Mouse (Mus musculus): ENCODE results near the gene Aanat.

Gene Aanat

DNA sequence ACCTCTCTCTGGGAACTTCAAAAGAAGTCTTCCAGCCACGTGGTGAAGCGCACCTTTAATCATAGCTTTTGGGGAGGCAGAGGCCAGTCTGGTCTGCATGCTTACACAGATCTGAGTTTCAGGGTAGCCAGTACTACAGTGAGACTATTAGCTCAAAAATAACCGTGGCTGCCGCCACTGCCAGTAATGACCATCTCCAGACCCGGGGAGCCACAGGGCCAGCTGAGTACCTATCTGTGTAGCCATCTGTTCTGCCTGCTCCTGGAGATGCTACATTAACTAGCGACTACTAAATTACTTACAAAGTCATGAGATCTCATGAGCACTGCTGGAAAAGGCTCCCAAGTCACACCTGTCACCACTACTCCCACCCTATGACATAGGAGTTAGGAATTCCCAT is 11.2 kb upstream of the Aanat start:
- DNase-seq (ENCODE audit: low spot score) = no peak

DNA sequence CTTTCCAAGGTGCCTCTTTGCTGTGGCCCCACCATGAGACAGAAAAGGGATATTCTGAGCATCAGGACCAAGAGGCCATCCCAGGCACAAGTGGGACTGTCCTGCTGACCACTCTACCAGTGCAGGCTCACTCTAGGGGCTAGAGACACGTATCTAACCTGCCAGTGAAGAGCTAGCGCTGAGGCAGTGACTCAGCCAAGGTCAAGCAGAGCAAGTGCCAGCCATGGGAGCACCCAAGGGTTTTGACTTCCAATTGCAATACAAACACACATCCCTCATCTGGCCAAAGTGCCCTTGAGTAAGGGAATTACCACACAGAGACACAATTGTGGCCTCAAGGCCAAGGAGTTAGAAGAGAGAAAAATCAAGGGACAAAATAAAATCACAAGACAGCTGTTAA is 10.8 kb upstream of the Aanat start:
- DNase-seq (ENCODE audit: low spot score) = no peak

DNA sequence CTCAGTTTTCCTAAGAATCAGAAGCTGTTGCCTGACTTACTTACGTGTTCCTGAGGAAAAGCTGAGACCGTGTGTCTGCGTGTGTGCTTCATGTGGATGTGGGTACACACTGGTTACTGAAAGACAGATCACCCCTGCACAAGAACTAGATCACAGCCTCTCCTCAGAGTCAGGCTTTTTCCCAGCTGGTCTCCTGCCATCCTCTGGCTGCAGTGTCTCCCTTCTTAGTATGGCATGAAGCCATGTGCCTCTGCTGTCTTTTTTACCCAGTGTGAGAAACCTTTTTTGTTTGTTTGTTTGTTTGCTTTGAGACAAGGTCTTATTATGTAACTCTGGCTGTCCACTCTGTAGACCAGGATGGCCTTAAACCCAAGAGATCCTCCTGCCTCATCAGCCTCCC is 7.0 kb upstream of the Aanat start:
- peak; percentile 83 for DNase-seq (ENCODE audit: low spot score)

DNA sequence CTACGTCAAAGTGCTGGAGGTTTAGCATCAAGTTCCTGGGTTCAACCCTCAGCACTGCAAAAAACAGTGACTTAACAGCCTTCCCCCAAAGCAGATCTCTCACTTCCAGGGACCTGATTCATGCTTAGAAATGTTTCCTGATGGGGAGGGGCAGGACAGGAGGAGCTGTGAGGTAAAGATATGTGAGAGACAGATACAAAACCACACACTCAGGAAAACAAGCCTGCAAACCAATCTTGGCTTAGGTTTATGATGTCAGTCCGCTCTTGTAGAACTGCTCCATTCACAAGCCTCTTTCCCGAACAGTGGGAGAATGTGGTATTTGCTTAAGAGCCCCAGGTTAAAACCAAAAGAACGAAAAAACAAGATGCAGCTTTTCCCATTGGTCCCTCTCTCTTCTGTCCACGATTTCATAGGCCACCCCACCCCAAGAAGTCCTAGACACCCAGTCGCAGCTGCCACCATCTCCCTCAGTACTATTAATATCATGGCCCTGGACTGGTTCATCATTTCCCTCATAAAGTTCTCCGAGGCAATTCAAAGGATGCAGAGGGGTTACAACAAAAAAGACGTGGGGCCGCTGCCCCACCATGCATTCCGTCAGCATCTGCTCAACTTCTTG is 6.1 kb upstream of the Aanat start:
- no peak for DNase-seq (ENCODE audit: low spot score)

DNA sequence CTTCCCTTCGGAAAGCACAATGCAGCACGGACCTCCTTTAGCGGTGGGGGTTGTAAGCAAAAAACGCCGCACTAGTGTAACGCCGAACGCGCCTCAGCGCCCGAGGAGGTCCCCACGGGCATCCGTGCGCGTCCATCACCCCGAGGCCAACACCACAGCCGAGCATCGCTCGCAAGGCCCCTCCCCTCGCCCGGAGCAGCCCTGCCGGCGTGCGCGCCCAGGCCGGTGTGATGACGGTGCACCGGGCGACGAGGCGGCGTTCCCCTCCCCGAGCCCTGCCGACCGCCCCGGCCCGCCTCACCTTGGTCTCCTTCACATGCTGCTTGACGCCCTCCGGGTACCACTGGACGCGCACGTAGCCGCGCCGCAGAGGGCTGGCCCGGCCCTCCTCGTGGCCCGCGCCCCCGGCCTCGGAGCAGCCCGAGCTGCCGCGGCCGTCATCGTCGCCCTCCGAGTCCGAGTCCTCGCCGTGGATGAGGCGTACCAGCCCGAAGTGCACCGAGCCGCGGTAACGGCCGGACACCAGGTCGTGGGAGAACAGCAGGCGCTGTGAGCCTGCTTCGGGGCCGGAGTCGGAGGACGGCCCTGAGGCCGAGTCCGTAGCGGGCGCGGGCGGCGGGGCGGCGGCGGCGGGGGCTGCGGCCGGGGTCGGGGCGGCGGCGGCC is 5.4 kb upstream of the Aanat start:
- peak; percentile 43 for DNase-seq (ENCODE audit: low spot score)

DNA sequence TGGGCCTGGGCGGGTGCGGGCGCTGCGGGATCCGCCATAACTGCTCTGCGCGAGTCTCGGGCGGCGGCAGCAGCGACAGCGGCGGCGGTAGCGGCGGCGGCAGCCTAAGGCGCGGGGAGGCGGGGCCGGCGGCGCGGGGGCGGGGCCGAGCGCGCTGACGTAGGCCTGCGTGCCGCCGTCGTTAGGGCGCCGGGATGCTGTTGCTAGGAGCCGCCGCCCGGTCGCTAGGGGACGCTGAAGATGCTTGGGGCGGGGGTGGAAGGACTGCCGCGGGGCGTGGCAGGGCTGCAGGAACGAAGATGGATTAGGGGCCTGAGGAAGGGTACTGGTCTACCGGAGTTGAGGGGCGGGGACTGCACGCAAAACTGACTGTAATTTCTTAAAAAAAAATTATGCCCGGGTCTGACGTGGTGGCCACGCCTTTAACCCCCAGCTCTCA is 4.8 kb upstream of the Aanat start, which contains the start of gene Ube2o:
Gene Ube2o (minus strand): TSS at position 72 of the 439 bp plus-strand sequence.
- peak; percentile 84 for DNase-seq (ENCODE audit: low spot score)

DNA sequence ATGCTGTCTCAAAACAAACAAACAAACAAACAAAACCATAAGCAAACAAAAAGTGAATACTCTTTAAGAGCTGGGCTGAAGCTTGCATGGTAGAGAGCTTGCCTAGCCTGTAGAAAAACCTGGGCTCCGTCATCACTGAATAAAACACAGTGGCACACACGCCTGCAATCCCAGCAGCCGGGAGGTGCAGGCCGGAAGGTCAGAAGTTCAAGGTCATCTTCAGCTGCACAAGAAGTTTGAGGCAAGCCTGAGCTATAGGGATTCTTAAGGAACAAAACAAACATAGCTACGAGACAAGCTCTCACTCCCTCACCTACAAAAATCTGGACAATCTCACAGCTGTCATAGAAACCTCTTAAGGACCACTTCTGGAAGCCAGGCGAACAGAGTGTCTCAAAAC is 550 bp upstream of the Aanat start:
- no peak for DNase-seq (ENCODE audit: low spot score)

DNA sequence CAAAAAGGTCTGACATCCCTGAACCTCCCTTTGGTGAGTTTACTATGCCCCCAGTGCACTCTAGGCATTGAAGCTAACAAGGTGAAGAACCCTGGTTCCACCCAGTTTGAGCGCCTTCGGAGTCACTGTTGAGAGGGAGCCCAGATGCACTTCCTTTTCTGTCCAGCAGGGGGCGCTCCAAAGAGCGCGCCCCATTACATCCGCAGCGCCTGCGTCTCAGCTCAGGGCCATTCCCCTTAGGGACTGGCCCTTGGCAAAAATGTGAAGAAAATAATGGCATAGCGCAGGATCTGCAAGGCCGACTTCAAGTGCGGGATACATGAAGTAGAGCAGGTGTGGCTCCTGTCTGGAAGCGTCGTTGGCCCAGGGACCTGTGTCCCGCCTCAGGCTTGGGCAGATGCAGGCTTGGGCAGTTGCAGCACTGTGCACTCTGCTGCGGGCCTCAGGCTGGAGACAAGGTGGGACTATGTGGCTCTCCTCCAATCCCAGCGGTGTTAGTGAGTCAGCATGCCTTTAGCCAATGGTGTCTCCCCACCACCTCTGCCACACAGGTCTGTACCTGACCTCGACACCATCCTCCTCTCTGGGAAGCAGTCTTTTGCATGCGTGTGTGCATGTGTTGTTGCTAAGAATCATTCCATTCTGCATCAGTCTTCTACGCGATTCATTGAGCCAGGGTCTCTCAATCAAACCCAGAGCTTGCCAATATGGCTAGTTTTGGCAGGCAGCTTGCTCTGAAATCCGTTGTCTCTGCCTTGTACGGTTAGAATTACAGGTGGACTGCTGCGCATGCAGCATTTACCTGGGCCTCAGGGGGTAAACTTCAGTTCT is 784 bp downstream of the Aanat start:
- peak; percentile 48 for DNase-seq (ENCODE audit: low spot score)

DNA sequence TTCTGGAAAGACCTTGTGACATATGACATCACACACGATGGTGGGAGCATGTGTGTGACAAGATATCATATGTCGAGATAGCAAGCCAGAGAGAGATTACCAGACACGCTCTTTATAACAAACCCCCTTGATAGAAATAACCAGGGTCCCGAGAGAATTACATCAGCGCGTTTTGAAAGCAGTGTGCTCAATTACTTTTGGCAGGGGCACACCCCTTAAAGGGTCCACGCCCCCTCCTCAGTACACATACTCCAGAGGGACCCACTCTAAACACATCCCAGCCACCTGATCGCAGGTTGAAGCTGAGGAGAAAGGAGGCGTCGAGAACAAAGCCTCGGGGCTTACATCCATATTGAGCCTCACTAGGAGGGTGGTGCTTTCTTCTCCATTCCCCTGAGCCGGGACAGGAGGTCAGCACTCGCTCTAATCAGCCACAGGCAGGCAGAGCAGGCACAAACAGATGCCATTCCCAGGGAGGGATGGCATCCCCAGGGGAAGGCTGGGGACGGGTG is 2.8 kb downstream of the Aanat start:
- no peak for DNase-seq (ENCODE audit: low spot score)

DNA sequence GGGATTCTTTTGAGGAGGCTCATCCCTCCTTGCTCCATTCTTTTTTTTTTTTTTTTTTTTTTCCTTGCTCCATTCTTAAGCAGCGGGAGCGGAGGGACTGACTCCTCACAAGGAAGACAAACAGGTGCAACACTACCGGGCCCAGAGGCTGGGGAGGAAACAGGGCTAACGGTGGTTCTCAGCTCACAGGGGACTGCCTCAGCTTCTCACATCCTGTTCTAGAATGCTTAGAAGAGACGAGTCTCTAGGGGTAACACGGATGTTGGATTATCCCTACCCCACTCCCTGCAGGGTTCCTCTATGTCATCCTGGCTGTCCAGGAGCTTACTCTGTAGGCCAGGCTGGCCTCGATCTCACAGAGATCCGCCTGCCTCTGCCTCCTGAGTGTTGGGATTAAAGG is 3.3 kb downstream of the Aanat start:
- no peak for DNase-seq (ENCODE audit: low spot score)

DNA sequence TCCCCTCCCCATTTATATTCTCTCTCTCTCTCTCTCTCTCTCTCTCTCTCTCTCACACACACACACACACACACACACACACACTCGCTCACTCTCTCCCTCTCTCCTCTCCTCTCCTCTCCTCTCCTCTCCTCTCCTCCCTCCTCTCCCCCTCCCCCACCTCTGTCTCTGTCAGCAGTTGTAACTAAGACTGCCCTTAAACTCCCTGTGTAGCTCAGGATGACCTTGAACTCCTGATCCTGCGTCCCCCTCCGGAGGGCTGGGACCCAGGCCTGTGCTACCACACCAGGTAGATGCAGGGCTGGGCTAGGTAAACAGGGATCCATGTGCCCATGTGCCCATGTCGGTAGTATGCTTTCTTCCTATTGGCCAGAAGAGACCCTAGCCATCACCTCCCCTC is 5.4 kb downstream of the Aanat start:
- DNase-seq (ENCODE audit: low spot score) = no peak

DNA sequence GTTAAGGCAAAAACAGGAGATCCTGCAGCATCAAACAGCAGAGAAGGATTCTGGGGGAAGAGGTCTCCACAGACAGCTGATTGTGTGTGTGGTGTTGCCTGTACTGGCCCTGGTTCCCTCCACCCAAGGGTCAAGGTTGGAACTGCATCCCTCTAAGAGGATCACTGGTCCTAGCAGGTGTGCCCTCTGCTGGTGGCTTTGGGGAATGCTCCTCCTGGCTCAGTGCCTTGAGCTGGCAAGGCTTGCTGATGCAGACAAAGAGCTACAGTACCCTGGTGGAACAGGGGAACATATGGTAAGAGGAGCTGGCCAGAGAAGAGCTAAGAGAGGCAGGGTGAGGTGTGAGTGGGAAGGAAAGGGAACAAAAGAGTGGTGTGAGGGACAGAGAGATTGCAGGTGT is 6.2 kb downstream of the Aanat start:
- peak; percentile 93 for DNase-seq (ENCODE audit: low spot score)

DNA sequence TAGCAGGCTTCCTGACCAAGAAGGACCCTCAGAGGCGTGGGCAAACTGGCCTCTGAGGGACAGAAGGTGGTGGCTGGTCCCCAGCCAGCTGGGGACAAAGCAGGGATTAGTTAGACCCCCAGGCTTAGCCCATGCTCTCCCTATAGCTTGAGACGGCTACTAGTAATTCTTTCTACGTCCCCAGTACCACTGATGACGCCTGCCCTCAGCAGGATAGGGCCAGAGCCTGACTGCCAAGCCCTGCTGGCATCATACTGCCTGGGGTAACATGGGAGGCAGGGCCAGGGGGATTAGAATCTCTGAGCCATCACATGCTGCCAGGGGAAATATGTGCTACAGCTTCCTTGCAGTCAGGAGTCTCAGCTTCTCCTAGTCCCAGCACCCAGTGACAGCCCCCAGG is 7.1 kb downstream of the Aanat start:
- no peak for DNase-seq (ENCODE audit: low spot score)

DNA sequence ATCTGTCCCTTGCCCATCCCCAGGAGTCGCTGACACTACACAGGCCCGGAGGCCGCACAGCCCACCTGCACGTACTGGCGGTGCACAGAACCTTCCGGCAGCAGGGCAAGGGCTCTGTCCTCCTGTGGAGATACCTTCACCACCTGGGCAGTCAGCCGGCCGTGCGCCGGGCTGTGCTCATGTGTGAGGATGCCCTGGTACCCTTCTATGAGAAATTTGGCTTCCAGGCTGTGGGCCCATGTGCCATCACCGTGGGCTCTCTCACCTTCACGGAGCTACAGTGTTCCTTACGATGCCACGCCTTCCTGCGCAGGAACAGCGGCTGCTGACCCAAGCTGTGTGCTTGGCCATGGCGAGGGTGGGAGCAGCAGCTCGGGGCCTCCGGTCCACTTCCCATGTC is 10.5 kb downstream of the Aanat start:
- no peak for DNase-seq (ENCODE audit: low spot score)

DNA sequence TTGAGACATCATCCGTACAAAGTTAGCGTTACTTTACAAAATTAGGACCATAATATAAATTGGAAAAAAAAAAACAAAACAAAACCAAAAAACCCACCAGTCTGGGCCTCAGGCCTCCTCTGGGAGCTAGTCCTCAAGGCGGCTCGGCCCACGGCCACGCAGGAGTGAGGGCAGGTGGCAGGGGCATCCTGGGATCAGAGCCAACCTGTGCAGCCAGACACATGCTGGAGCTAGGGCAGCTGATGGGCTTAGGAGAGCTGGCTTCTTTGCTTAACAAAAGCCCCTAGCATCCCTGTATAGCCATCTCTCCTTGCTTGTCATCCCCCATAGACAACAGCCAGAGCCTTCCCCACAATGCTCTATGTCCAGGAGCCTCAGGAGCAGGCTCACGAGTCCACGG is 12.0 kb downstream of the Aanat start:
- DNase-seq (ENCODE audit: low spot score) = no peak

DNA sequence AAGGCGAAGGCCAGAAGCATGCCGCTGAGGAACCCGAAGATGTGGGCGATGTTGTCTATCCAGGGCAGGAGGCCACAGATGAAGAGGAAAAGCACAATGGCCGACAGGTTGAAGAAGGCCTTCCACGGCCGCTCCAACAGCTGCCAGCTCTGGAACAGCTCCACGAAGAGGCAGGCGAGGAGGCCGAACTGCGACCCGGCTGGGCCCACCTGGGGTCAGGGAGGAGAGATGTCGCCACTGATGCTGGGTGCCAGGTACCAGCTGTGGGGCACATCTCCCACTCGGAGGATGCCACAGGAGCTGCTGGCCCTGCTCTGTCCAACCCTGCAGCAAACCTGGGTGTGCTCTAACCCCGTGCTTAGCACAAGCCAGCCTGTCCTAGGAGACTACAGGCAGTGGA is 13.0 kb downstream of the Aanat start:
- no peak for DNase-seq (ENCODE audit: low spot score)

DNA sequence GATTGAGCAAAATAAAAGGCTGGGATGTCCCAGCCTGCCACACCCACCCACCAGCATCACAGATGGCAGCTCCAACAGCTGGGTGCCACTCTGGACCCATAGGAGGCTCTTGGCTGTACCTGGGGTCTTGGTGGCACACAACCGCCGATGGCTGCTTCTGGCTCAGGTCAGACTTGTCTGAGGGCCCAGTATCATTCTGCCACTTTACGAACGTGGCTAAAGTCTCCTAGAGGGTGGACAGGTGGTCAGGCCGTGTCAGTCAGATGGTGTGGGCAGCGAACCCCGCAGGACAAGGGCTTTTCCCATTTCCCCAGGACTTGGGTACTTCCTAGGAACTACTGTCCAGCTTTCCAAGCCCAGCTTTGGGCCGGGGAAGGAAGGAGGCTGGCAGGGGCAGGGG is 14.9 kb downstream of the Aanat start:
- no peak for DNase-seq (ENCODE audit: low spot score)

DNA sequence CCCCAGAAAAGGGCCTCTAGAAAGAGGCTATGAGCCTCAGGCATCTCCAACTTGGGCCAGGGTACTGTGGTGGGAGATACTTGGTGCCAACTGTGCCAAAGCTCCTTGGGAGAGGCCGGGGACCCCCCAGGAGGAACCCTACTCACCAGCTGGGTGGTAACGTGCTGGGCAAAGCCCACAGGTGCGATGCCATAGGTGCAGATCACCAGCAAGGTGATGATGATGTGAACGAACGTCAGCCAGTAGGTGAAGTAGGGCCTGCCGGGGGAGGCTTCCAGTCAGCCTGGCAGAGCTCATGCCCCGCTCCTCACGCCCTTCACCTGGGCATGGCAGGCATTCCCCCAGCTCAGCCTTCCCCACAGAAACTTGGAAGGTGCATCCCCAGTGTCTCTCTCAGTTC is 15.8 kb downstream of the Aanat start:
- no peak for DNase-seq (ENCODE audit: low spot score)

DNA sequence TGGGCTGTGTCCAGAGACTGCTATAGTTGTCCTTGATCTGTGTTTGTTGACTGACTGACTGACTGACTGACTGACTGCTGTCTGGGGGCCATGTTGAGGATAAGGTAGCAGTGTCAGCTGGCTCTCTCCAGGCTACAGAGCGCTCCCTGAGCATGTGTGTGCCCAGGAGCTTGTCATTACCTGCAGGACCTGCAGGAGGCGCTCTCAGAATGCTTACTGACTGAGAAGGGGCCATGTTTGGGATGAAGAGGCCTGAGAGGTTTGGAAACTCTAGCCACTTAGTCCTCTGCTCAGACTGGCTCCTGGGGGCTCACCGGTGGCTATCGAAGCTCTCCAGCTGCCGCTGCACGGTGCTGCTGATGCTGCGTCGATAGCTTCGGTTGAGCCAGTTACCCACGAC is 17.1 kb downstream of the Aanat start:
- no peak for DNase-seq (ENCODE audit: low spot score)

DNA sequence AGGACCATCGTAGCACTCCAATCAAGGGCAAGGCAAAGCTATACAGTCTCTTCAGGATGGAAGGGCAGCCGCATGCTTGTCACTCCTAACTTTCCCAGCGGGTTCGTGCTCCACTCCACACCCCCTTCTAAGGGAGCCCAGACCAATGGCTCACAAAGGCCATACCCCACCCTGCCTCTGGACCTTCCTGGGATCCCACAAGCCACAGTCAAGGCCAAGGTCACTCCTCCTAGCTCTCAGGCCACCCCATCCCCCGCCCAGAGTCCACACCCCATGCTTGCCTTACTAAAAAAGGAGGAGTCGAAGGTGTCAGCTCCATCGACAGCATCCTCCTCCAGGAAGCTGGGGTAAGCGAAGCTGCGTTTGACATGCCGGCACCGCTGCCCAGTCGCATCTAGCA is 17.9 kb downstream of the Aanat start:
- no peak for DNase-seq (ENCODE audit: low spot score)

DNA sequence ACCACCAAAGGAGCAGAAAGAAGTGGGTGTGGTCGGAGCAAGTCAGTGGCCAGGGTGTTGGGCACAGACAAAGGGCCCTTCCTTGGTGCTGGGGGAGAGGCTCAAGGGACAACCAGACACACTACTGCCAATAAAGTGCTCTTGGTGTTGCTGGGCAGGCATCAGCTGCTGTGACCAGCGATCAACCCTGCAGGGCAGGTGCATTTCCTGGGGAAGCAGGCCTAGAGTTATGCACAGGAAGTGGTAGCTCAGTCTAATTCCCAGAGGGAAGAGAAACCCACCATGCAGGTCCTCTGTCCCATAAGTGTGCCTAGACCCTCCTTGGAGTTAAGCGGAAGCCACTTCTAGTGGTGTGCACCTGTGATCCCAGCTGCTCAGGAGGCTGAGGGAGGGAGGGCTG is 21.5 kb downstream of the Aanat start:
- DNase-seq (ENCODE audit: low spot score) = no peak

DNA sequence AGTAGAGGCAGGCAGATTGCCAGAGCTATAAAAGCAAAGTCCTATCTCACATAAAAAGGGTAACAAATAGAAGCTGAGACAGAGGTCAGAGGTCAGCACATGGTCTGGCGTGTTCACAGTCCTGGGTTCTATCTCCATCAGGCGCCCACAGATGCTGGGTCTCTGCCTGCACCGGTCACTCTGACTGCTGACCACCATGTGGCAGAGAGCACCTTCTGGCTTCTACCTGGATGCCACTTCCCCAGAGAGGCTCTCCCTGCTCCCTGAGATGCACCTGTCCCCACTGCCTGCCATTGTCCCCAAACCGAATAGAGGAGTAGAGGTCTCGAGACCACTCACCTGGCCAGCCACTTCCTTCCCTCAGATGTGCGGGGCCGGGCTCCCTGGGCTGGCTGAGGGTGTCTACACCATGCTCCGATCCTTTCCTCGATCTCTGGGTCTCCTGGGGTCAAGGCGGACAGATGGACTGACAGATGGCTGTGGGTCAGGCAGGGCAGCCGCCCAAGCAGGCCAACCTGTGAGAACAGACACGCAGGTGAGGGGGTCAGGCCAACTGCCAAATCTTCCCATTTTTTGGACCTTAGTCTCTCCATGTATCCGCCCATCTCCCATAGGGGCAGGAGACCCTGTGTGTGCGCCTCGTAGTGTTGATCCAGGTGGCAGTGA is 23.9 kb downstream of the Aanat start:
- DNase-seq (ENCODE audit: low spot score) = no peak
